Mouse (Mus musculus) neutrophil, adult 65 days (primary cell): ENCODE data around the gene Prl3c1. TPM values are rescaled to one million over a fixed set of nuclear protein-coding genes. Genes with fewer than 3 reads are reported as not detected.

Experiments used
- total RNA-seq: library from RNA; stranded (reverse); gene quantifications from 2 replicates; pipeline ENCODE4 v1.2.4, GENCODE M21; 2023

Prl3c1 gene
- not detected in 2 replicates for total RNA-seq

DNA sequence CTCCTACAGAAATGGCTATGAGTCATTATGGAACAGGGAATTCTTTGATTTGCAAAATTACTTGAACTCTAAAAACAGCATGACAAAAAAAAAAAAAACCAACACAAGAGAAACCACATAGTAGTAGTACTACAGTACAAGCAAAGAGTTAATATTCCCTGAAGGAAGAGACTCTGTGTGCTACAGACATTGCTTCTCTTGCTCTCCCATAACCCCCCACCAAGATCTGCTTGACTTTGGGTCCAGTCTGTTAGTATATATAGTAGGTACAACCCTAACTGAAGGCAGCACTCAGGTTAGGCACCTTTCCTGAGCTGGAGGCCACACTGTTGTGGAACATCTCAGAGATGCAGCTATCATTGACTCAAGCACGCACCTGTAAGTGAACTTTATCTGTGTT lies at the start of gene Prl3c1:
Gene Prl3c1, plus strand, starts transcription at position 301 of the 400 bp plus-strand sequence.

GRCm38 (mm10) chr13:27156490-27156889 lies 40.0 kb upstream of the Prl3c1 start, which contains the start of gene Prl3d3:
TSS of gene Prl3d3 (plus strand) at chr13:27156790.

GRCm38 (mm10) chr13:27241547-27241946 lies 45.1 kb downstream of the Prl3c1 start, which contains the start of gene Prl3b1:
TSS of gene Prl3b1 (plus strand) at chr13:27241847.

Other genes starting within 250 kb of the Prl3c1 start
- gene Prl, start 139.1 kb upstream of the Prl3c1 start, total RNA-seq: not detected in 2 replicates
- gene Prl3d1, start 102.5 kb upstream of the Prl3c1 start, total RNA-seq: not detected in 2 replicates
- not detected in 2 replicates for gene Prl3d2, start 75.0 kb upstream of the Prl3c1 start, total RNA-seq
- gene Prl3d3, start 39.9 kb upstream of the Prl3c1 start, total RNA-seq: not detected in 2 replicates
- gene Prl3b1, start 45.2 kb downstream of the Prl3c1 start, total RNA-seq: not detected in 2 replicates
- gene Prl3a1, start 62.8 kb downstream of the Prl3c1 start, total RNA-seq: not detected in 2 replicates
- gene Prl6a1, start 116.0 kb downstream of the Prl3c1 start, total RNA-seq: not detected in 2 replicates
- not detected in 2 replicates for gene Prl8a2, start 149.0 kb downstream of the Prl3c1 start, total RNA-seq
- gene Prl2b1, start 194.2 kb downstream of the Prl3c1 start, total RNA-seq: not detected in 2 replicates
- gene Prl8a6, start 242.0 kb downstream of the Prl3c1 start, total RNA-seq: not detected in 2 replicates